Mouse (Mus musculus) MEL-GATA-1-ER (cell line): ENCODE results near the gene Actn3.
"Not testable (repeated sequence)": the region's sequence is repeated elsewhere in the genome, so short reads cannot be mapped to it uniquely, and the experiment has no call there.

Experiments used
- DNase-seq: peaks from one replicate; pipeline ENCODE4 v3.0.0-alpha.2; 2012; ENCODE audit warnings: low read depth; ENCODE audit errors: extremely low read depth

Actn3 gene

DNA sequence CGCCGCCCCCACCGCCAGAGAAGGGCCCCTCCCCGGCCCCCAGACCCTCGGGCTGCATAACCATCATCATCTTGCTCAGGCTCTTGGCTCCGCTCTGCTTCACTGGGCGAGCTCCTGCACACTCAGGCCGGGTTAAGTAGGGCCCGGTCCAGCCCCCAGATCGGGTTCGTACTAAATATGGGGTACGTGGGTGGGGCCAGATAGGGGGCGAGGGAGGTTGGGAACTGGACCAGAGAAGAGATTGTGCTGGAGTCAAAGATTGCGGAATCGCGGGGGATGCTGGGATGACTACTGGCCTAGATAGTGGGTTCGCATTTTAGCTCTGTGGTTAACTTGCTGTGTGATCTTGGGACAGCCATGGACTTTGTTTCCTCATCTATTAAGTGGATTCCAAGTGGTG is at the start of gene Actn3:
Gene Actn3 (minus strand): TSS at position 125 of the 400 bp plus-strand sequence.
- DNase-seq = no peak

DNA sequence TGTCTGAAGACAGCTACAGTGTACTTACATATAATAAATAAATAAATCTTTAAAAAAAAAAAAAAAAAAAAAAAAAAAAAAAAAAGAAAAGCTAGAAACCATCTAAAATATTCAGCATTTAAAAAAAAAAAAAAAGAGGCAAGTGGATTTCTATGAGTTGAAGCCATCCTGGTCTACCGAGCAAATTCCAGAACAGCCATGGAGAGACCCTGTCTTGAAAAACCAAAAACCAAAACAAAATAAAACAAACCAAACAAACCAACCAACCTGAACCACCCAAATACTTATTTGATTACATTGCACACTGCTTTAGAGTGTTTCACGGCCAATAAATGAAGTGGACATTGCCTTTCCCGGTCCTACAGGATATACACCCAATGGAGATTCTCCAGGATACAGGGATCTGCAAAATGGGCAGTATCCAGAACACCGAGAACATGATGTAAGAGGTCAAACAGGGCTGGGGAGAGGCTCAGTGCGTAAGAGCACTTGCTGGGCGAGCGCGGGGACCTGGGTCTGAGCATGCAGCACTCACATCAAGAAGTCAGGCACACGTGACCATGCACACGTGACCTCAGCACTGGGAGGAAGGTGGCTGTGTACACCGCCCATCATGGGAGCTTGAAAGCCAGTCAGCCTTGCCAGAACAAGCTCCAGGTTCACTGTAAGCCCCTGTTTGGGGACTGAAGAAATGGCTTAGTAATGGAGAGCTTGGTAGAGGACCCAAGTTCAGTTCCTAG is 47.6 kb upstream of the Actn3 start:
- no peak for DNase-seq

- DNase-seq = no peak
Measured at GRCm38 (mm10) chr19:4919652-4920051, 41.9 kb upstream of the Actn3 start.

DNA sequence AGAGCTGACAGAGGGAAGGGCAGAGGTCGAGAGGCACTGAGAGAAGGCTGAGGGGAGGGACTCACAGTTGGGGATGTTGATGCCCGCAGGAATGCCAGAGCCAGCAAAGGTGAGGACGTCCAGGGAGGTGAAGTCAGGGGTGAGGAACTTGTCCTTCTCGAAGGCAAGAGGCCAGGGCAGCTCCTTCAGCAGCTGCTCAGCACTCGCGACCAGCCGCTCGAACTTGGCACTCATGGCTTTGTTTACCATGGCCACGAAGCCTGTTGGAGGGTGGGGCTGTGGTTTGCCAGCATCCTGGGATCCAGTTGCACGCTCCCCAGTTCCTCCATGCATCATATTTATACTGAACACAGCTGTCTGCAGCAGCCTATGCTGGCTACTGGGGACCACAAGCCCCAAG is 39.1 kb upstream of the Actn3 start:
- DNase-seq = no peak

DNA sequence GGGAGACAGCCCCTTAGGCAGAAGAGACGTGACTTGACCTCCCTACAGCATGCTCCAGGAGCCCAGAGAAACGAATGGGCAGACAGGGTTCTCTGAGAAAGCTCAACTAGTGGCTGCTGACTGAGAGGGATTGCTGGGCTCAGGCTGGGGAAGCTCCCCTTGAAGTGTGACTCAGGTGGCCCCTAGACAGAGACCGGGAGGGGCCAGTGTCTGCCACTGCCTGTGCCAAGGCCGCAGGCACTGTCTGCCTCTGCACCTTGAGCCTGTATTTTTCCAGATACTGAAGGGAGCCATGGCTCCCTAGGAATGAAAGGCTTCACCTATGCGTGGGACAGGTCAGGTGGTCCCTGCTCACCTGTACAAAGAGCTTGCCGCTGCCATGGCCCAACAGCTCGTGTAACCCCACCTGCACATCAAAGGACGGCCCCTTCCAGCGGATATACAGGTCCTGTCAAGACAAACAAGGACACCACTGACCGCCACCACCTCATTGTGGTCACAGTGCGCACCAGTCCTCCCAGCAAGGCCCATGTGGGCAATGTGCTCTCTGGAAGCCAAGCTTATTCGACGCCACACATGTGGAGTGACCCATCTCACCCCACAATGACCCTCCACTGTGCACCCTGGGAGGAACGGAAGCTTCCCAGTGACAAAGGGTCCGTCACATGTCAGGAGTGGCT is 38.4 kb upstream of the Actn3 start:
- no peak for DNase-seq

GRCm38 (mm10) chr19:4909376-4909775 is 31.7 kb upstream of the Actn3 start:
- no peak for DNase-seq

GRCm38 (mm10) chr19:4908107-4908506 is 30.4 kb upstream of the Actn3 start:
- DNase-seq = no peak

DNA sequence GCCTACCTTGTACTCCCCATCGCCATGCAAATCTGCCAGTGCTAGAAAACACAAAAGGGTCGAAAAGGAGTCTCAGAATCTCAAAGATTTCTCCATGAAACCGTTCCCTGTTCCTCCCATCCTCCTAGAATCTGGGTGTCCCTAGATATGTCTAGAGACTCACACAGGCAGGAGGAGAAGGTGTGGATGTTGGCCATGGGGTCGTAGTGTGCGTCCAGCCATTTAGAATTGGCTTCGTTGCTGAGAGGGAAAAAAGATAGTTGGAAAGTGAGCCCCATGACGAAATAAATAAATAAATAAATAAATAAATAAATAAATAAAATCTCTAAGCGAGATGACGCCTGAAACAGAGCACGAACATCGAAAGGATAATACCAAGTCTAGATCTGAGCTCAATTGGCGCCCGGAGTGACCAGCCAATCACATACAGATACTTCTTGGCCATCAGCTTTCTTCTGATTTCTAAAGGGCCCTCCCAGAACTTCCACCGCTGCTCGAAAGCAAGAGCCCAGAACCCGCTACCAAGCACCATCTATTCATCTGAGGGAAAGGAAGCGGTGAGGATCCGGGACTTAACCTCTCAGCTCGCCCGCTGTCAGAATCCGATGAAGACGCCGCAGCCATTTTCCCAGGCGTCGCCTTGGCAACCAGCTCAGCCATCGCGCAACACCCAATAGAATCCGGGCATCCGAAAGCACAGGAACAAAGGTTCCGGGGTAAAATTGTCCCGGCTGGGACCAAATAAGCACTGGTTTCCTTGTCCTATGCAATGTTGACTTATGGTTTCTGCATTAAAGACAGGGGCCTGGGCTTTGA is 28.5 kb upstream of the Actn3 start, which contains the start of gene Bbs1:
Gene Bbs1 (minus strand): TSS at position 650 of the 816 bp plus-strand sequence.
- no peak for DNase-seq

GRCm38 (mm10) chr19:4899888-4900287 is 22.2 kb upstream of the Actn3 start:
- no peak for DNase-seq

DNA sequence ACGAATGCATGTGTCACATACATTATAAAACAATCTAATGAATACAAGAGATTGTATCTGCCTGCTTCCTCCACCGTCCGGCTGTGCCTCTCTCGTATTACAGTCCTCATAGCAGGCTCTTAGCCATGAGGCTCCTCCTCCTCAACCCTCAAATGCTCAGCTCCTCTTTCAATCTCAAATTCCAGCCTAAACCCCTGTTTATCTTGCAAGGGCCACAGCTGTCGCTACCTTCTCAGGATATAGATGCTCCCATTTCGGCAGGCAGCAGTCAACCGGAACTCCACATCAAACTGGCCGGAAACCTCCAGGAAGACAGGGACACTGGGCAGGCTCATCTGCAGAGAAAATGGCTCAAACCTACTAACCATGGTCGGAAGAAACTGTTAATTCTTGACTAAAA is 21.3 kb upstream of the Actn3 start:
- DNase-seq = no peak

DNA sequence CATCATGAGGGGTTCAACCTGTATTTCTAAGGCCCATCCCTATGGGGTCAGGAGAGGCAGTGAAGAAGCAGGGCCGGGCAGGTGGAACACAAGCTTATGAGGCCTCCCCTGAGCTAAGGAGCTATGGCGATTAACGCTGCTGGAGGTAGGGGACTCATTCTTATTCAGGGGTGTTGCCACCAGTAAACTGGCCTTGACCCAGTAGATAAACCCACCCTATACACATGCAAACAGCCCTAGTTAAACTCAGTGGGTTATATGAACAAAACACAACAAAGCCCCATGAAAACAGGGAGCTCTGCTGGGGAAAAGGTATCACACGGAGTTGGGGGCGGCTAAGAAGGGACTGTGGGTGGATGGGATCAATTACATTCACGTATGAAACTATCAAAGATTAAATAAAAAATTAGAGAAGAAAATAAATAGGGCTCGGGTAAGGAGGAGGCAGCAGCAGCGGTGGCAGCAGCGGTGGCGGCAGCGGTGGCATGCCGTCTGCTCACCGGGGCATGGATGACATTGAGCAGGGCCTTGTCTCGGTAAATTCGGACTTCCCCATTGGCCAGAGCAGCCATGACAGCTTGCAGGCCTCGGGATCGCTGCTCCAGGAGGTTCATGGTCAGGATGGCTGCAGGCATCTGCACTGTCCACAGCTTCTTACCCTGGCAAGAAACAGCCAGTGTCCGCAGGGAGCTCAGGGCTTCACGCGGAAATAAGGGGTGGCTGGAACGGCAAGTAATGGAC is 19.2 kb upstream of the Actn3 start:
- no peak for DNase-seq

DNA sequence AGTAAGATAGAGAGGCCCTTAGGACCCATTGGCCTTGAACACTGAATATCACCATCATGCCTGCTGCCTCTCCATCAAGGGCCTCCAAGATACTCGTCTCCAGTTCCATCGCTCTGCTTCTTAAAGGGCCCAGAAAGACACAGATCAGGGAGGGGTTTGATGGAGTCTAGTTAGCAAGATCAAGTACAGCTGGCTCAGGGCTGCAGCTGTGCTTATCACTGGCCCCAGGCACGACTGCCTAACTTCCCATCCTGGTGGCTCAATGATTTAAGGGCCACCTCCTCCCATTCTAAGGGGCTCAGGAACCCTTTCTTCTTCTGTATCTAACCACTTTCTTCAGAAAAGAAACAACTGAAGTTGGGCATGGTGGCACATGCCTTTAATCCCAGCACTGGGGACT is 14.1 kb upstream of the Actn3 start:
- DNase-seq = peak; percentile 64

DNA sequence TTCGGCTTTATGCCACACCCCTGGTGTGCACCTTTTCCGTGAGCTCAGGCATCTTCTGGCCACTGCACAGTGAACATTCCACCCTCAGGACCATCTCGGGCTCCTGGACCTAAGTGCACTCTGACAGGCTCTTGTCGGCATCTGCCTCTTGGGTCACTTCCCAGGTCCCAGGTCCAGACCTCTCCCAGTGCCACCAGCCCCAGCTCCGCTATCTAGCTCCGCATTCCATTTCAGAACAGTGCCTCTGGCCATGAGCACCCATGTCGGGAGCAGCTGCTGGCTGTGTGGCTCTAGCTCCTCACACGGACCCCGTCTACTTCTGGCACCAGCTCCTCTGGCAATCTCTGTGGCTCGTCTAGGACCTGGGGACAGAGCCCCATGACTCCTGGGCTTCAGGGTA is 12.1 kb upstream of the Actn3 start:
- DNase-seq = no peak

- no peak for DNase-seq
Measured at GRCm38 (mm10) chr19:4883961-4884360, 6.3 kb upstream of the Actn3 start.

DNA sequence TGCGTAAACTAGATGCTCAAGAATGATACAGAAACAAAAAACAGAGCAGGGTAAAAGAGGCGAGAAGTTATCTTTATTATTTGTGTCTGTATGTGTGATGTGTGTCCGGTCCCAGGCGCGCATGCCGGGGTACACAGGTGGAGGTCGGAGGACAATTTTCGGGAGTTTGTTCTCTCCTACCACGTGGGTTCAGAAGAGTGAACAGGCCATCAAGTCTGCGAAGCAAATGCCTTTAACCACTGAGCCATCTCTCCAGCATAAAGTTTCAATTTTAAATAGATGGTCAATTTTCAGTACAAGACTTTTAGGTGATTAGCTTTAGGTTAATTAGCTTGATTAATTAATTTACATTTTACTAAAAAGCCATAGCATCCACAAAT is 1.6 kb upstream of the Actn3 start:
- no peak for DNase-seq

GRCm38 (mm10) chr19:4878405-4879323 is 955 bp upstream of the Actn3 start, which contains the start of gene Zdhhc24:
Gene Zdhhc24, plus strand, starts transcription at chr19:4878668.
- peak; percentile 96 for DNase-seq

GRCm38 (mm10) chr19:4876755-4877154 is 954 bp downstream of the Actn3 start:
- no peak for DNase-seq

- DNase-seq = no peak
Measured at GRCm38 (mm10) chr19:4876241-4876640, 1.5 kb downstream of the Actn3 start.

- DNase-seq = not testable (repeated sequence)
Measured at GRCm38 (mm10) chr19:4874613-4875012, 3.1 kb downstream of the Actn3 start.

GRCm38 (mm10) chr19:4865147-4865546 is 12.6 kb downstream of the Actn3 start:
- peak; percentile 54 for DNase-seq
